Mouse (Mus musculus): ENCODE measurements at regions not wholly inside any gene's neighbourhood (a gene's known extent, or its start where the extent isn't known, plus 50 kb on each side); places are given as distances from the start of the nearest gene placed in this dataset.

DNA sequence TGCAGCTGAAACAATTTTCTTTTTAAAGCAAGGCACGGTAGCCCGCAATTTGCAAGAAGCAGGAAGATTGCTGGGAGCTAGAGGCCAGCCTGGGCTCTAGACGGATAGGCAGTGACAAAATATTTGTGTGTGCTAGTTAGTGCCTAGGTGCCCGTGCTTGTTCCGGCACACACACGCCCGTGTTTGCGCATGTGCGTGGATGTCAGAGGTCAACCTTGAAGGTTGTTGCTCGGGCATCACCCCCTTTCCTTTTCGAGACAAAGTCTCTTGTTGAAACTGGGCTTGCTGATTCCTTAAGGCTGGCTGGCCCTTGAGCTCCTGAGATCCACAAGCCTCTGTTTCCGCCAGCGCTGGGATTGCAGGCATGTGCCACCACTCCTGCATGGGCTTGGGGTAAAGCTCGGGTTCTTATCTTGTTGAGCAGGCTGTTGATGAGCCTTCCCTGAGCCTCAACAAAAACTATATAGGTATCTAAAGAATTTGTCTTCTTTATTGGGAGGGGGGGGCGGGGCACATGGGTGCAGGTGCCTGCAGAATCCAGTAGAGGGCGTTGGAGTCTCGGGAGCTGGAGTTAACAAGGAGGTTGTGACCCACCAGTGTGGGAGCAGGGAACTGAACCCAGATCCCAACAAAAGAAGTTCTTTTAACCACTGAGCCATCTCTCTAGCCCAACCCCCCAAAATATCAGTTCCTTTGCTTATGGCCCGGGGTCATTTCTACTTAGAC is 149.5 kb upstream of the Lhx5 start:
- Histone ChIP-seq H3K27ac (ENCODE audit: low read length) (no peak overlapping the region), H3K4me2 (ENCODE audit: low read depth, low read length) (no peak overlapping the region), H3K4me3 (ENCODE audit: low read length) (no peak overlapping the region), H3K9ac (ENCODE audit: low read depth, low read length) (no peak overlapping the region), H3K4me1 (ENCODE audit: control insufficient read depth, insufficient read depth, low read length) (no peaks in the 10 kb centered on the region), H3K9me3 (ENCODE audit: control insufficient read depth, low read length) (no peaks in the 10 kb centered on the region), H3K27me3 (replicated peaks; ENCODE audit: control insufficient read depth, insufficient read depth, low read length) (peaks cover 26% of the 10 kb centered on the region), H3K36me3 (ENCODE audit: control insufficient read depth, insufficient read depth, low read length) (no peaks in the 10 kb centered on the region)
- WGBS: 37% methylated on average over 18 of the region's 18 CpGs
- no peak for ATAC-seq

DNA sequence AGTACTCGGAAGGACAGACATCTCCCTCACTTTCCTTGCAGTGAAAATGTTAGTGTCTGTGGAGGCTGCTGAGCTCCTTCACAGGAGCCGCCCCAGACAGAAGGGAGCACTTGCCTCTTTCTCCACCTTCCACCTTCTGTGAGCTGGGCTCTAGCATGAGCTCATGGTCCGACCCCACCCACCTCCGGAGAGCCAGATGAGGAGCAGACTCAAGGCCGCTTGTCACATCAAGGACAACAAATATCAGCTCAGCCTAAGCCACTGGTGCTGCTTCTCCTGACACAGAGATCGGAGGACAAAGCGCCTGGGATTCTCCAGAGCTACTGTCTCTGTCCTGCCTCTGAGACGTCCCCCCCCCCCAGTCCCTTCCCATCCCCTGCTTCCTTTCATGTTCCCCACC is 146.9 kb upstream of the Lhx5 start:
- Histone ChIP-seq H3K27me3 (replicated peaks; ENCODE audit: control insufficient read depth, insufficient read depth, low read length) (peaks cover 37% of the 10 kb centered on the region), H3K36me3 (ENCODE audit: control insufficient read depth, insufficient read depth, low read length) (no peaks in the 10 kb centered on the region), H3K9ac (ENCODE audit: low read depth, low read length) (no peak overlapping the region), H3K4me2 (ENCODE audit: low read depth, low read length) (no peak overlapping the region), H3K4me1 (ENCODE audit: control insufficient read depth, insufficient read depth, low read length) (no peaks in the 10 kb centered on the region), H3K9me3 (ENCODE audit: control insufficient read depth, low read length) (no peaks in the 10 kb centered on the region), H3K4me3 (ENCODE audit: low read length) (no peak overlapping the region), H3K27ac (ENCODE audit: low read length) (no peak overlapping the region)
- ATAC-seq: no peak
- 39% methylated on average over 8 of the region's 8 CpGs for WGBS

DNA sequence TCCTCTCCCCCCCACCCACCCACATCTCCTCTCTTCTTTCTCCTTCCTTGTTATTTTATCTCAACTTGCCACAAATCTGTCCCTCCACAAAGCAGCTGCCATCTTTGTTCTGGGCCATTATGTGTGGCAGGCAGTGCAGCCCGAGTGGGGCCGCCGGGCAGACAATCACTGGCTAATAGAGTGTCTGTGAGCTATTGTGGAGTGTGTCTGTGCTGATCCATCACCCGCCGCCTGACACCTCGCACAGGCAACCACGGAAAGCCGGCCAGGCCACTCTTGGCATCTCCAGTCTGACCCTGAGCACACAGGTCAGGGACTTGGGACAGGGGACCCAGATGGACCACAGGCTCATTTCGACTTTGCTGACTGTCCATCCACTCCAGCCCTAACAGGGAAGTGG is 146.5 kb upstream of the Lhx5 start:
- ATAC-seq: no peak
- Histone ChIP-seq H3K27me3 (replicated peaks; ENCODE audit: control insufficient read depth, insufficient read depth, low read length) (peaks cover 33% of the 10 kb centered on the region), H3K9me3 (ENCODE audit: control insufficient read depth, low read length) (no peaks in the 10 kb centered on the region), H3K9ac (ENCODE audit: low read depth, low read length) (no peak overlapping the region), H3K27ac (ENCODE audit: low read length) (no peak overlapping the region), H3K4me1 (ENCODE audit: control insufficient read depth, insufficient read depth, low read length) (no peaks in the 10 kb centered on the region), H3K36me3 (ENCODE audit: control insufficient read depth, insufficient read depth, low read length) (no peaks in the 10 kb centered on the region), H3K4me3 (ENCODE audit: low read length) (no peak overlapping the region), H3K4me2 (ENCODE audit: low read depth, low read length) (no peak overlapping the region)
- WGBS: 37% methylated on average over 9 of the region's 9 CpGs

DNA sequence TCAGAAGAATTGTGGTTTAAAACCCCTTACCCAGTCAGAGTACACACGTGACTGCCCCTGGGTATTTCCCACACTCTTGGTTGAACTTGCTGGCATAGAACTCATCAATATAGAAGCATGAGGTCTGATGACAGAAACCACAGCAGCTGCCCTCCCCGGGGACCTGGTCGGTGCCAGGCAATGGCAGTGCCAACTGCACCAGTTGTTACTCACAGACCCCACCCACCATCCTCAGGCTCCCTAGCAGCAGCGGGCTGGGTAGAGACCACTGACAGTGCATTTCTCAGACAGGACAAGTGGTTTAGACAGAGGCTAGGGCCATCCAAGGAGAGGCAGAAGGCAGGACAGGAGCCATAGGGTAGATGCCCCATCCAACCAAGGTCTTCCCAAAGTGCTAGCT is 144.7 kb upstream of the Lhx5 start:
- Histone ChIP-seq H3K27ac (ENCODE audit: low read length) (no peak overlapping the region), H3K36me3 (ENCODE audit: control insufficient read depth, insufficient read depth, low read length) (no peaks in the 10 kb centered on the region), H3K9me3 (ENCODE audit: control insufficient read depth, low read length) (no peaks in the 10 kb centered on the region), H3K4me3 (ENCODE audit: low read length) (no peak overlapping the region), H3K4me2 (ENCODE audit: low read depth, low read length) (no peak overlapping the region), H3K9ac (ENCODE audit: low read depth, low read length) (no peak overlapping the region), H3K27me3 (replicated peaks; ENCODE audit: control insufficient read depth, insufficient read depth, low read length) (peaks cover 22% of the 10 kb centered on the region), H3K4me1 (ENCODE audit: control insufficient read depth, insufficient read depth, low read length) (no peaks in the 10 kb centered on the region)
- WGBS: 72% methylated on average over 4 of the region's 4 CpGs
- no peak for ATAC-seq

DNA sequence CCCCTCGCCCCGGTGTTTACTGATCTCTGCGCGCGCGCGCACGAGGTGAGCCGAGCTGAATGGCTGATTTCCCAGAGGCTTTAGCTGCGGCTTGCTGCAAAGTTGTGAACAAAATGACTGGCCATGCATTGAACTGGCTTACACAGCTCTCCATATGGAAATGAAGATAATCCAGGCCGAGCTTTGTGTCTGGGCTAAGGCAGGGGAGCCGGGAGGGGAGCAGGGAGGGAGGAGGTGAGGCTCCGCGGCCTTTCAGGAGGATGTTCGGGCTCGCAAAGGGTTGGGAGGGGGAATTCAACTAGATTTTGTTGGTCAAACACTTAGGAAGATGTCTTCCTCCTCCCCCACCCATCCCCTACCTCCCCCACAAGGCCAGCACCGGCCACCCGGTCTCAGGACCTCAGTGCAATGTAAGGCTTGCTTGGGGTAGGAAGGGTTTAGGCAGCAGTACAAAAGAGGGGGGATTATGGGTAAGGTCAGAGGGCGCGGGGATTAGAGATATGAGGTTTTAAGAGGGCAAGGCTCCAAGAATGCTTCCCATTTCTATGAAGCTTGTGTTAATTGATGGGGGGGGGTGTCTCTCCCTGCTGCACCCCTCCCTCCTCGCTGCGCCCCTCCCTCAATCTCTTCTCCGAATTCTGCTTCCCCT is 143.3 kb upstream of the Lhx5 start:
- H3K4me1 ChIP-seq (ENCODE audit: control insufficient read depth, insufficient read depth, low read length): no peaks in the 10 kb centered on the region
- no peaks in the 10 kb centered on the region for H3K9me3 ChIP-seq (ENCODE audit: control insufficient read depth, low read length)
- peaks cover 15% of the 10 kb centered on the region for H3K27me3 ChIP-seq (replicated peaks; ENCODE audit: control insufficient read depth, insufficient read depth, low read length)
- no peak overlapping the region for H3K4me3 ChIP-seq (ENCODE audit: low read length)
- ATAC-seq: no peak
- H3K9ac ChIP-seq (ENCODE audit: low read depth, low read length): no peak overlapping the region
- H3K4me2 ChIP-seq (ENCODE audit: low read depth, low read length): no peak overlapping the region
- H3K27ac ChIP-seq (ENCODE audit: low read length): no peak overlapping the region
- no peaks in the 10 kb centered on the region for H3K36me3 ChIP-seq (ENCODE audit: control insufficient read depth, insufficient read depth, low read length)
- 13% methylated on average over 23 of the region's 23 CpGs for WGBS

DNA sequence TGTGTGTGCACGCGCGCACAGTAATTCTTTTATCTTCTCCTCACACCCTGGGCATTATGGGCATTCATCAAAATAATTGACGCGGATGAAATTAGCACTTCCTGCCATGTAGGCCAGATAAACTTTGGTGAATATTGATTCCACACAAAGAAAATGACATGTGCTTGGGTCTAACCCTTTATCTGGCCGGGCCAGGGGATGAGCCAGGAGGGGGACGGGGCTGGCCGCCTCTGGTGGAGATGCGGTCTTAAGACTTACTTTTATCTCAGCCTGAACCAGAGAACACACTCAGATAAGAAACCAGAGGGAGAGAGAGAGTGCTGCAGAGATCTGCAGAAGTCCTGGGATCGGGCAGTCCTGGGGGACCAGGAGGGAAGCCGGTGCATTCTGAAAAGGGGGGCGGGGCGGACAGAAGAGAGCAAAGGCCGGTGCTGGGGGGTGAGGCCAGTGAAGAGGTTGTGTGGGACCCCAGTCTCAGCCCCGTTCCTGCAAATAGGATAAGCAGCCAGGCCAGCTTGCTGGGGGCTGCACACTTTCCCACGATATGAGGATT is 136.9 kb upstream of the Lhx5 start:
- H3K4me2 ChIP-seq (ENCODE audit: low read depth, low read length): no peak overlapping the region
- no peaks in the 10 kb centered on the region for H3K9me3 ChIP-seq (ENCODE audit: control insufficient read depth, low read length)
- WGBS: 40% methylated on average over 16 of the region's 16 CpGs
- no peaks in the 10 kb centered on the region for H3K4me1 ChIP-seq (ENCODE audit: control insufficient read depth, insufficient read depth, low read length)
- peaks cover 9% of the 10 kb centered on the region; the same call in 1 of the 2 replicates for H3K27me3 ChIP-seq (replicated peaks; ENCODE audit: control insufficient read depth, insufficient read depth, low read length)
- no peaks in the 10 kb centered on the region for H3K36me3 ChIP-seq (ENCODE audit: control insufficient read depth, insufficient read depth, low read length)
- ATAC-seq: no peak
- no peak overlapping the region for H3K4me3 ChIP-seq (ENCODE audit: low read length)
- H3K9ac ChIP-seq (ENCODE audit: low read depth, low read length): no peak overlapping the region
- H3K27ac ChIP-seq (ENCODE audit: low read length): no peak overlapping the region

DNA sequence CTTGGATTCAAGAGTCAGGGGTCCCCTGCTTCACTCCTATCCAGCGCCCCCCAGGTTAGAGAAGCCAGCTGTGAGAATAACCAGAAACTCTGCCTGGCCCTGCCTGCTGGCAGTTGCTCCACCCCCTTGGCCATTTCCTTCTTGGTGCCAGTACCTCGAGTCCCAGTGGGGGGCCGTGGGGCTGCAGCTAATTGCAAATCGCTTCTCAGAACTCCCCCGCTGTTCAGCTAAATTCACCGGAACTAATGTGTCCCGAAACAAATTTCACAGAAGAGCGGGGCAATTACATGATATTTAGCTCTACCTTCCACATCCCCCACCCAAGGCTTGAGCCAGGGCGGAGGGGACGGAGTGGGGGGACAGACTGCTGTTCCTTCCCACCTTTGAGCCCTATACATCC is 134.3 kb upstream of the Lhx5 start:
- H3K4me1 ChIP-seq (ENCODE audit: control insufficient read depth, insufficient read depth, low read length): peaks cover 5% of the 10 kb centered on the region; the same call in 1 of the 2 replicates
- 13% methylated on average over 10 of the region's 10 CpGs for whole genome bisulfite sequencing
- no peak for ATAC-seq

DNA sequence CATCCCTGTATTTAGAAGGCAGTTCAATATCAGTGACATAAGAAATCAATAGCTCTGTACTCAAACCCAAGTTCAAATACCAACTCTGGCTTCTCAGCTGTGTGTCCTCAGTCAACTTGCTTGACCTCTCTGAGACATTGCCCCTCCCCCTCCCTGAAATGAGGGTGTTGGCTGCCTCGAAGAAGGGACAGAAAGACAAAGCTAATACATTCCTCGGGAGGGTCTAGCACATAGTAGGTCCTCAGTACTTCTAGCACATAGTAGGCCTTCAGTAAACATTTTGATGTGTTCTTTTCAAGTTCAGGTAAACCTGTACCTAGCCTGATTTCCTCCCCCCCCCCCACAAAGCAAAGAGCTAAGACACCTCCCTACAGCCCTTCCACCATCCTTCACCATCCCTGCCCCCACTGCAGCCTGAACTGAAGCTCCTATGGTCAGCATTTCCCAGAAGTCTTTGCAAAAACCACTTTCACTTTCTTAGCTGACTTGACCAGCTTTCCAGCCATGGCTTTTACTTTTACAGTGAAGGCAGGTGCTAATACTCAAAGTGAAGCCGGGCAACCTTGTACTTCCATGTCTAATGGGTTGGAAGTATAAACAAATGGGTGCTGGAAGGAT is 133.7 kb upstream of the Lhx5 start:
- Histone ChIP-seq H3K27ac (ENCODE audit: low read length) (no peak overlapping the region), H3K36me3 (ENCODE audit: control insufficient read depth, insufficient read depth, low read length) (no peaks in the 10 kb centered on the region), H3K4me3 (ENCODE audit: low read length) (no peak overlapping the region), H3K4me1 (ENCODE audit: control insufficient read depth, insufficient read depth, low read length) (peaks cover 5% of the 10 kb centered on the region; the same call in 1 of the 2 replicates), H3K9me3 (ENCODE audit: control insufficient read depth, low read length) (no peaks in the 10 kb centered on the region), H3K27me3 (replicated peaks; ENCODE audit: control insufficient read depth, insufficient read depth, low read length) (peaks cover 32% of the 10 kb centered on the region), H3K4me2 (ENCODE audit: low read depth, low read length) (no peak overlapping the region), H3K9ac (ENCODE audit: low read depth, low read length) (no peak overlapping the region)
- WGBS: 49% methylated on average over 3 of the region's 3 CpGs
- ATAC-seq: no peak

More for the DNA sequence above, 134.3 kb upstream of the Lhx5 start:
- Histone ChIP-seq H3K9ac (ENCODE audit: low read depth, low read length) (no peak overlapping the region), H3K4me2 (ENCODE audit: low read depth, low read length) (no peak overlapping the region), H3K36me3 (ENCODE audit: control insufficient read depth, insufficient read depth, low read length) (no peaks in the 10 kb centered on the region), H3K27ac (ENCODE audit: low read length) (no peak overlapping the region), H3K4me3 (ENCODE audit: low read length) (no peak overlapping the region), H3K27me3 (replicated peaks; ENCODE audit: control insufficient read depth, insufficient read depth, low read length) (peaks cover 26% of the 10 kb centered on the region), H3K9me3 (ENCODE audit: control insufficient read depth, low read length) (no peaks in the 10 kb centered on the region)

DNA sequence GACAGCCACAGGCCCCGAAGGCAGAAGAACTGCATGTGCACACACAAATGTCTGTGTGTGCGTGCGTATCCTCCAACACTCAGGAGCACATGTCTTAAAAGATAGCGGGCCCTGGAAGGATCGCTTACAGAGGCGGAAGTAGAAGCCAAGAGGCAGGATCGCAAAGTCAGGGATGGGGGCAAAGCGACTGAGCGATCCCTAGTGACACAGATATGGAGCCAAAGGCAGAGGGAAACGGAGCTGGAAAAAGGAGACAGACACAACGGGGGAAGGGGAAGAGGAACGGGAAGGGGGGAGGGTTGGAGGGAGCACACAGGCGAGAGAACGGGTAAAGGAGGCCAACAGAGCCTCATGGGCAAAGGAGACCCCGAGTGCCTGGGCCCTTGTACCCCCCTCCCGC is 129.8 kb upstream of the Lhx5 start:
- WGBS: 5% methylated on average over 16 of the region's 16 CpGs
- H3K27ac ChIP-seq (ENCODE audit: low read length): no peak overlapping the region
- no peaks in the 10 kb centered on the region for H3K9me3 ChIP-seq (ENCODE audit: control insufficient read depth, low read length)
- peak overlapping the region; percentile 37 for H3K4me3 ChIP-seq (ENCODE audit: low read length)
- peaks cover 7% of the 10 kb centered on the region; the same call in 1 of the 2 replicates for H3K4me1 ChIP-seq (ENCODE audit: control insufficient read depth, insufficient read depth, low read length)
- peak overlapping the region; percentile 55 for H3K4me2 ChIP-seq (ENCODE audit: low read depth, low read length)
- no peak for ATAC-seq
- peaks cover 58% of the 10 kb centered on the region for H3K27me3 ChIP-seq (replicated peaks; ENCODE audit: control insufficient read depth, insufficient read depth, low read length)
- no peak overlapping the region for H3K9ac ChIP-seq (ENCODE audit: low read depth, low read length)
- H3K36me3 ChIP-seq (ENCODE audit: control insufficient read depth, insufficient read depth, low read length): no peaks in the 10 kb centered on the region
